Mouse (Mus musculus) hematopoietic stem cell, adult 5-6 weeks (primary cell): ENCODE measurements at regions not wholly inside any gene's neighbourhood (a gene's known extent, or its start where the extent isn't known, plus 50 kb on each side); places are given as distances from the start of the nearest gene placed in this dataset.

Experiments used
- ATAC-seq, 2 experiments: fragments of 125-278 bp in 1 of 2; replicated peaks in 1 of 2; 2 replicates each; pipeline ENCODE4 v1.8.0; 2016 to 2017; ENCODE audit warnings: inconsistent platforms in 2 of 2, mild to moderate bottlenecking in 2 of 2, moderate number of reproducible peaks in 2 of 2, low read depth in 1 of 2, moderate TSS enrichment in 1 of 2; ENCODE audit not compliant: low FRiP score in 2 of 2, poor library complexity in 2 of 2, severe bottlenecking in 2 of 2, insufficient read depth in 1 of 2, low TSS enrichment in 1 of 2

DNA sequence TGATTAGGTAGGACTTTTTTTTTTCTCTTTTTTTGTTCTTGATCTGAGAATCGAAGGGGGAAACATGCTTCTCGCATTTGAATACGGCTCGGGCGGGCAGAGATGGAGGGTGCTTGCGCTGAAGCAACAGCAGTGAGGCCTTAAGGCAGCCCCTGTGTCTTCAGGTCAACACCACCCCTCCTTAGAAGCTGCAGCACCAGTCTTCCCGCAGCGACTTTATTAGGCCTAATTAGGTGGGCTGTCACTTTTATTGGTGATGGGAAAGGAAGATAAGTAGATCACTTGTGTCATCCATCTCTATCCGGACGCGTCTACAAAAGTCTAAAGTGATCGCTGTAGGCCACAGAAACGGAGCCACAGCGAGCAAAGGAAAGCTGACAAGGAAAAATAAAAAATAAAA lies 122.0 kb downstream of the Anxa2 start:
- ATAC-seq: no peak

DNA sequence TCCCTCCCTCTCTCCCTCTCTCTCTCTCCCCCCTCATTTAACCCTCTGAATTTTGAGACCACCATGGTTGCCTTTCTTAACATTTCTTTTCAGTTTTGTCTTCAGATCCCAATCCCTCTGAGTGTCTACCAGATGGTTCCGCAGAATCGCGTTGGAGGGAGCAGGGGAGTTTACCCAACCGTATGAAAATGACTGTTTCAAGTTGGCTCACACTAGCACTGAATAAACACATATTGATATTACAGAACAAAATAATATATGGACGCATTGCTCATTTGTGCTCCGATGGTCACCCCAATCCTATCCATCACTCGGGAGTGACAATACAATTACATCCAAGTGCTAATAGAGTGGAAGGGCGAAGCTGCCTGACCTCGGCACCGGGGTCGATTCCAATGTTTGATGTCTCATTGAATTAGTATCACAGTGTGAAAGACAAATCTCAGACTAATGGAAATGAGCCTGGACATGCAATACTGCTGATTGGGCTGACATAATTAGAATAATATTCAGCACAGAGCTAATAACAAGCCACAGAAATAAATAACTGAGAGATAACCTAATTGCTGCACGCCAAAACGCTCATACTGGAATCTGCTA lies 115.3 kb downstream of the Anxa2 start:
- no peak for ATAC-seq

- no peak for ATAC-seq
These were observed 114.8 kb downstream of the Anxa2 start for GRCm38 (mm10) chr9:69568222-69568621.

- no peak for ATAC-seq
These were observed 113.6 kb downstream of the Anxa2 start for GRCm38 (mm10) chr9:69566996-69567395.

GRCm38 (mm10) chr9:69543241-69543640 lies 89.8 kb downstream of the Anxa2 start:
- no peak for ATAC-seq
